Mouse (Mus musculus) bone marrow macrophage, adult 2 months (primary cell): Measurements from ENCODE around the gene Gm14781. TPM values are rescaled to one million over a fixed set of nuclear protein-coding genes. Genes with fewer than 3 reads are reported as not detected.
"Not testable (repeated sequence)": the region's sequence is repeated elsewhere in the genome, so short reads cannot be mapped to it uniquely, and the experiment has no call there.

ENCODE experiments used
- H3K27ac ChIP-seq: 2 replicates; pipeline ENCODE4 v1.5.1; 2012; ENCODE audit warnings: low read depth, low read length; ENCODE audit not compliant: insufficient read depth
- H3K4me1 ChIP-seq: 2 replicates; pipeline ENCODE4 v1.6.1; 2012; ENCODE audit warnings: low read length; ENCODE audit not compliant: control insufficient read depth, insufficient read depth
- H3K4me3 ChIP-seq: 2 replicates; pipeline ENCODE4 v1.5.1; 2012; ENCODE audit warnings: mild to moderate bottlenecking, low read length, moderate library complexity; ENCODE audit not compliant: insufficient read depth
- polyA plus RNA-seq: library from polyadenylated mRNA; stranded (reverse); fragments of >200 nt; gene quantifications from 2 replicates; pipeline ENCODE4 v1.2.4, GENCODE M21; 2012; ENCODE audit not compliant: missing spikeins, insufficient read depth, insufficient read length

The Gm14781 gene
- not detected in 2 replicates for polyA plus RNA-seq

DNA sequence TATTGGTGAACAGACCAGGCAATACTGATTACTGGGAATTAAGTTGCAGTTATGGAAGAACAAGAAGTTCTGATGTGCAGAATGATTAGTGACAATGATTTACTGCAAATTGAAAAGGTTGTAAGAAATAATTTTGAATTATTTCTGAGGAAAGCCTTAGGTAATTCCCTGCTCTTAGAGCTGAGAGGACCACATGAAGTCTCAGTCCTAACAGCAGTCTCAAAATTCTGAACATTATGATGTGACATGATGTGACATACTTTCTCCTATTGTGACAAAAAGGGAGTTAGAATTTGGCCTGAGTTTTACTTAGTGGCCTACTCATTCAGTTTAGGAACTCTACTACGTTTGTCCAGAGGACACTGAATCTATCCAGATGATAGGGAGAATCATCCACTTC lies at the start of gene Gm14781:
Gene Gm14781 (plus strand): TSS at position 301 of the 400 bp plus-strand sequence.
- not testable (repeated sequence) for H3K4me1 ChIP-seq, H3K27ac ChIP-seq, H3K4me3 ChIP-seq

DNA sequence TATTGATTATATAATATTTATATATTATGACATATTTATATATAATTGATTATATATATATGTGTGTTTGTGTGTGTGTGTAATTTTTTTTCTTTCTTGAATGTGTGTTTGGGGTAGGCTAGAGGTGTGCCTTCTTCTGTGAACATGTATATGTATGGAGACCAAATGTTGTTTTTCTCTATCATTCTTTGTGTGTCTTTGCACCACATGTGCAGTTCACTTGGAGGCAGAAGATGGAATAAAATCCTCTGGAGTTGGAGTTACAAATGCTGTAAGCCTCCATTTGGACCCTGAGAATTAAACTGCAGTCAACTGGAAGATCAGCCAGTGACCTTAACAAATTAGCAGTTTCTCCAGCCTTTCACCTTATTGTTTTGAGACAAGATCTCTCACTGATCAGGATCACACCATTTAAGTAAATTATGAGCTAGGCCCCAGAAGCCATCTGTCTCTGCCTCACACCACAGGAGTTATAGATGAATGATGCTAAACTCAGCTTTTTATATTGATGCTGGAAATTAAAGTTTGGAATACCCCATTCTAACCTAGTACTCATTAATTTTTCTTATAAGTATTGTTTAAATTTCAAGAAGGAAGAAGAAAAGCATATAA lies 23.1 kb downstream of the Gm14781 start:
- not testable (repeated sequence) for H3K4me3 ChIP-seq, H3K4me1 ChIP-seq, H3K27ac ChIP-seq

Other genes with a start within 250 kb of the Gm14781 start
- not detected in 2 replicates for gene Gm5072, start 239.7 kb upstream of the Gm14781 start, polyA plus RNA-seq
- gene Gm8914, start 152.1 kb upstream of the Gm14781 start, polyA plus RNA-seq, result not detected in 2 replicates
- gene 1700084M14Rik, start 56.3 kb upstream of the Gm14781 start, polyA plus RNA-seq, result not detected in 2 replicates
- not detected in 2 replicates for gene Mageb5, start 150.8 kb downstream of the Gm14781 start, polyA plus RNA-seq